Mouse (Mus musculus): Measurements from ENCODE around the gene Zfp174. TPM values are rescaled to one million over a fixed set of nuclear protein-coding genes. Genes with fewer than 3 reads are reported as not detected.

Gene Zfp174
- total and polyA plus RNA-seq, 3 experiments, result 1.00 to 1.8 (median 1.3) TPM

DNA sequence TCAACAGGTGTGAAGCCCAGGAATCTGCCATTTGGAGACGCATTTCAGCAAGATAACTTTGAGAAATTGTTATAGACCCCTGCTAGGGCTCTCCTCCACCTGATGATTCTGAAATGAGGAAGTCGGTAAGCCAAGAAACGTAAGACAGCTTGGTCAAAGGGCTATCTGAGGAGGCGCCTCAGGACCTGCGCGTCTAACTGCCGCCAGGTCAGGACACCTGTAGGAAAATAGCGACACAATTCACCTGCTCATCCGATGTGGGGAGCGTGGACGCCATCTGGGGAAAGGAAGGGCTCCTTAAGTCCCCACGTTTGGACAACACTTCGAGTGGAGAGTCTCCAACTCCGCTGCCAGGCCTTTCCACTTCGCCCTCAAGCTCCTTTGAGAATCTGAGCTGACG is 24.7 kb downstream of the Zfp174 start:
- Histone ChIP-seq H3K27ac (peak overlapping the region; percentile 61), H3K36me3 (ENCODE audit: control insufficient read depth, insufficient read depth, low read length) (peaks cover 2% of the 10 kb centered on the region; the same call in 1 of the 2 replicates), H3K79me2 (replicated peaks; ENCODE audit: control insufficient read depth, insufficient read depth, low read length) (peaks cover 7% of the 10 kb centered on the region; the same call in 1 of the 2 replicates), H3K9ac (ENCODE audit: low read depth, low read length) (peak overlapping the region; percentile 64), H3K4me3 (peak overlapping the region; percentile 65), H3K4me1 (ENCODE audit: control insufficient read depth, insufficient read depth, low read length) (peaks cover 5% of the 10 kb centered on the region), H3K27me3 (ENCODE audit: control insufficient read depth, insufficient read depth, low read length) (no peaks in the 10 kb centered on the region)
- WGBS, result 7% methylated on average over 16 of the region's 16 CpGs
- no peak for DNase-seq
- intact Hi-C loops (cut with DNase I), result loop anchor here (1.0 to 10.0 kb wide), 2 partner anchors 12 to 1013 kb away; partner anchors contain the start of genes Gm20695, Mgrn1, Ubald1 and Zfp597
- TF ChIP-seq CTCF (IDR thresholded peaks at IDR 0.05), result no peak

DNA sequence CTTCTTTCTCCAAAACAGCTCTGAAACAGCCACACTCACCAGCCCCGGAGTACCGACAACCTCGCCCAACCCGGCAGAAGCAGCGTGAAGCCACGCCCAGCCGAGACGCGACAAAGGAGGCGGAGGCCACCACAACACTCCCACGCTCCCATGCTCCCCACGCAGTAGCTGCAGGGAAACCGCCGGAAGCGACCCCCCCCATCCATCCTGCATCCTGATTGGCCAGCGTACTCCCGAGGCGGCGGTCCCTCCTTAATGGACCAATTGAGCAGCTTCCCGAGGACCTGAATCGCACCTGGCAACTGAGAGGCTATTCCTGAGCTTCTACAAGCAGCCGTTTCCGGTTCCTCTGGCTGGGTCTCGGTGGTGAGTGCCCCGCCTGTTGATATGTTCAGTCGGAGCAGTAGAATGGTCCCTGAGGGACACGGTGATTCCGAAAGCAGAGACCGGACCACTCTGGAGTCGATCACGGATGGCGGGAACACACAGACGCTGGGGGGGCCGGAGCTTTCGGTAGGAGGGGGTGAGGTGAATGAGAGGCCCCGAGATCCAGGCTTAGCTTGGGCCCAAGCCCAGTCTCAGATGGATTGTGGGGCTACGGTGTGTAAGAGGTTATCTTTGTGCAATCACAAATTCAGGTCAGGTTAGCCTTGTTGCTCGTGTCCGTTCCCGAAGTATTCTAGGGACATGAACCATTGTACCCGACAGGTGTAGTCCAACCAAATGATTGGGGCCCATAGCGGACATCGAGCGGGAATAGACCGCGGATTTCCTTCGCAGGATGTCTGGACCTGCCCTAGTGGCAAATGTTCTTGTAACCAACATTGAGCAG is 25.4 kb downstream of the Zfp174 start, which contains the start of gene Naa60:
Naa60 (plus strand) TSS at position 160 of the 832 bp plus-strand sequence.
- Histone ChIP-seq H3K9ac (ENCODE audit: low read depth, low read length) (peak within 1 kb of the TSS; percentile 64), H3K27ac (peak within 1 kb of the TSS; percentile 61), H3K4me3 (peak within 1 kb of the TSS; percentile 65), H3K36me3 (ENCODE audit: control insufficient read depth, insufficient read depth, low read length) (peaks cover 2% of the 10 kb centered on the region; the same call in 1 of the 2 replicates), H3K27me3 (ENCODE audit: control insufficient read depth, insufficient read depth, low read length) (no peaks in the 10 kb centered on the region), H3K4me1 (ENCODE audit: control insufficient read depth, insufficient read depth, low read length) (peaks cover 5% of the 10 kb centered on the region), H3K79me2 (replicated peaks; ENCODE audit: control insufficient read depth, insufficient read depth, low read length) (peaks cover 7% of the 10 kb centered on the region; the same call in 1 of the 2 replicates)
- WGBS, result 5% methylated on average over 47 of the region's 47 CpGs
- no peak for TF ChIP-seq CTCF (IDR thresholded peaks at IDR 0.05)
- peak; percentile 61; the same call in 1 of the 2 replicates for TF ChIP-seq EP300 (IDR thresholded peaks at IDR 0.05; ENCODE audit: insufficient read depth, low read depth, low read length)
- TF ChIP-seq POLR2A (IDR thresholded peaks at IDR 0.05; ENCODE audit: insufficient read depth, low read depth, low read length), result peak; percentile 54; the same call in 1 of the 2 replicates
- peak; percentile 89 to 92 for DNase-seq
- intact Hi-C loops (cut with DNase I), result loop anchor here (1.0 to 10.0 kb wide), 3 partner anchors 12 to 1012 kb away; partner anchors contain the start of genes 1700037C18Rik, Cluap1, Gm20695 and Mgrn1

DNA sequence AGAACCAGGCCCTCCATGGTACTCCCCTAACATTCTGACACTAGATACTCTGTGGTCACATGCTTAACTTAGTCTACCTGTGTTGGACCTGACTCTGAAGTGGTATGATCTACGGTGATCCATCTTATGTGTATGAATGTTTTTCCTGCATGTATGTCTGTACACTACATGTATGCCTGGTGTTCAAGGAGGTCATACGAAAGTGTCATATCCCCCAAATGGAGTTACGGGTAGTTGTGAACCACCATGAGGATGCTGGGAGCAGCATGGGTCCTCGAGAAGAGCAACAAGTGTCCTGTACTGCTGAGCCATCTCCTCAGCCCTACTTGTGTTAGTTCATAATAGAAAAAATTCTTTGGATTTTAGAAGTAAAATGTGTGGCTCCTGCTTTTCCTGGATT is 29.3 kb downstream of the Zfp174 start:
- no peak overlapping the region for H3K27ac ChIP-seq
- H3K27me3 ChIP-seq (ENCODE audit: control insufficient read depth, insufficient read depth, low read length), result no peaks in the 10 kb centered on the region
- intact Hi-C loops (cut with DNase I), result loop anchor here (10.0 kb wide), 1 partner anchor 1008 kb away; the partner anchor contains the start of genes Mgrn1 and Ubald1
- H3K79me2 ChIP-seq (replicated peaks; ENCODE audit: control insufficient read depth, insufficient read depth, low read length), result peaks cover 7% of the 10 kb centered on the region; the same call in 1 of the 2 replicates
- no peak overlapping the region for H3K9ac ChIP-seq (ENCODE audit: low read depth, low read length)
- DNase-seq, result no peak
- peaks cover 7% of the 10 kb centered on the region for H3K4me1 ChIP-seq (ENCODE audit: control insufficient read depth, insufficient read depth, low read length)
- H3K4me3 ChIP-seq, result no peak overlapping the region
- peaks cover 5% of the 10 kb centered on the region; the same call in 1 of the 2 replicates for H3K36me3 ChIP-seq (ENCODE audit: control insufficient read depth, insufficient read depth, low read length)
- no peak for TF ChIP-seq CTCF (IDR thresholded peaks at IDR 0.05)
- no peak for TF ChIP-seq POLR2A (IDR thresholded peaks at IDR 0.05; ENCODE audit: insufficient read depth, low read depth, low read length)
- TF ChIP-seq EP300 (IDR thresholded peaks at IDR 0.05; ENCODE audit: insufficient read depth, low read depth, low read length), result no peak
- WGBS, result 94% methylated on average over 4 of the region's 4 CpGs

DNA sequence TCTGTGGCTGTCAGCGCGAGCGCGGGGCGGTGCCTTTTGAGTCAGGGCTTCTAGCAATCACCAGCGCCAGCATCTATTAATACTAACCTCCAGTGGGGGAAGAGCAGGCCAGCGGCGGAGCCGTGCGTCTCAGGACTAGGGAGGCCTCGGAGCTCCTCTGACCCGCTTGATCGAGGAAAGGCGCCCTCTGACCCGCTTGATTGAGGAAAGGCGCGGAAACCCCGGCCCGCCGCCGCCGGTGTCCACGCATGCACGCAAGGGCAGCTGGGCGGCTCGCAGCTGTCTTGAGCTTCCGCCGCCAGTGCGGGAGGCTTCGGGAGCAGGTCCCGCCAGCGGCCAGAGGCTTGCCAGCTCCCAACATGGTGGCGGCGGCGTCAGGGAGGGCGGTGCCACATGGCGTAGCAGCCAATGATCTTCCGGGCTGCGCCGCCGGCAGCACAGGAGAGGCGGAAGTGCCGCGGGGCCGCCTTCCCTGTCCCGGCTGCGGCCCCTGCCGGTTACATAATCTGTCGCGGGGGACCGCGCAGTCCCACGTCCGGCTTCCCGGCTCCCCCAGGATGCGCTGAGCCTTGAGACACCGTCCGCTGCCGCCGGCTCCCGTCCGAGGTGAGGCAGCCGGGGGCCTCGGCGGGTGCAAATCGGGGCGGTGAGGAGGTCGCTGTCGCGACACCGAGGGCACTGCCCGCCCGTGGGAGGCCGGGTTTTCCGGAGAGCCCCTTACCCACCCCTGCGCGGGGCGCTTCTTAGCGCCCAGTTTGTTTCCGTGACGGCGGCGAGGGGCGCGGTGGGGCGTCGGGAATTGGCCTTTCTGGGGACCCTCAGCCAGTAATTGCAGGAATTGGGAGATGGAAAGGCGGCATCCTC is 37.4 kb downstream of the Zfp174 start, which contains the start of the genes Zfp597 and Gm20695:
Zfp597 (minus strand) TSS at position 361 of the 864 bp plus-strand sequence.
Gm20695 (plus strand) TSS at position 448 of the 864 bp plus-strand sequence.
- peaks cover 17% of the 10 kb centered on the region for H3K4me1 ChIP-seq (ENCODE audit: control insufficient read depth, insufficient read depth, low read length)
- DNase-seq, result peak; percentile 97 to 98
- peak within 1 kb of the TSS; percentile 98 for H3K9ac ChIP-seq (ENCODE audit: low read depth, low read length)
- under 1% methylated on average over 88 of the region's 88 CpGs for WGBS
- H3K36me3 ChIP-seq (ENCODE audit: control insufficient read depth, insufficient read depth, low read length), result peaks cover 15% of the 10 kb centered on the region
- intact Hi-C loops (cut with DNase I), result loop anchor here (1.0 to 10.0 kb wide), 4 partner anchors 12 to 140 kb away; partner anchors contain the start of genes 1700037C18Rik, Cluap1, Naa60 and Zfp174
- peak within 1 kb of the TSS; percentile 97 for H3K27ac ChIP-seq
- no peaks in the 10 kb centered on the region for H3K27me3 ChIP-seq (ENCODE audit: control insufficient read depth, insufficient read depth, low read length)
- 0 out of 2 replicates have a peak, but pooled peaks have one; percentile 69 for TF ChIP-seq EP300 (IDR thresholded peaks at IDR 0.05; ENCODE audit: insufficient read depth, low read depth, low read length)
- peak; percentile 67 for TF ChIP-seq POLR2A (IDR thresholded peaks at IDR 0.05; ENCODE audit: insufficient read depth, low read depth, low read length)
- peak; percentile 61 for TF ChIP-seq CTCF (IDR thresholded peaks at IDR 0.05)
- peak within 1 kb of the TSS; percentile 99 for H3K4me3 ChIP-seq
- H3K79me2 ChIP-seq (replicated peaks; ENCODE audit: control insufficient read depth, insufficient read depth, low read length), result peaks cover 6% of the 10 kb centered on the region; the same call in 1 of the 2 replicates

DNA sequence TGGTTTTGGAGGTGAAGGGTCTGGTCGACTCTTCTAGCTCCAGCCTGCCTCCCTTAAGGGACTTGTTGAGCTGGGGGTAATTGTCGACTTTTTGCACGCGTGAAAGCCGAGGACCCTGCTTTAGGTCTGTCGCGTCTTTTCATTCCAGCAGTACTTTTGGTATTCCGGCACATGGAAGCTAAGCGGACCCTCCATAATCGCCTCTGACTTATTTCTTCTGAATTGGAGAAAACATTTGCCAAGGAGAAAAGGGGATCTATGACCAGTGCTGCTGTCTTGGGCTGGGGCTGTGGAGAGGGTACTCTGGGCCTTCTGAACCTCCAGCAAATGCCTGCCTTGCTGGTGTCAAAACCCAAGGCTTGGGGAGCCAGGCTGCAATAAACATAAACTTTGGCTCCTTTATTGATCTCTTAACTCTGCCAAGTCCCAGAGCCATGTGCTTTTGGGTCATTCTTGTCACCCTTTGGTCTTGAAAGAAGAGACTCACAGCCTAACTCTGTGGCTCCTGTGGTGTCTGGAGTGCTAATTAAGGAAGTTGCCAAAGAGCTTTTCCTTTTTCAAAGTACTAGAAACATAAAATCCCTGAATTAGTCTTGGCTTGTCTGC is 38.1 kb downstream of the Zfp174 start:
- Histone ChIP-seq H3K4me3 (peak overlapping the region; percentile 99), H3K4me1 (ENCODE audit: control insufficient read depth, insufficient read depth, low read length) (peaks cover 17% of the 10 kb centered on the region), H3K27me3 (ENCODE audit: control insufficient read depth, insufficient read depth, low read length) (no peaks in the 10 kb centered on the region), H3K36me3 (ENCODE audit: control insufficient read depth, insufficient read depth, low read length) (peaks cover 15% of the 10 kb centered on the region), H3K79me2 (replicated peaks; ENCODE audit: control insufficient read depth, insufficient read depth, low read length) (peaks cover 4% of the 10 kb centered on the region; the same call in 1 of the 2 replicates), H3K27ac (peak overlapping the region; percentile 97), H3K9ac (ENCODE audit: low read depth, low read length) (peak overlapping the region; percentile 98)
- DNase-seq, result no peak
- intact Hi-C loops (cut with DNase I), result loop anchor here (2.0 to 10.0 kb wide), 2 partner anchors 38 to 140 kb away; partner anchors contain the start of genes Zfp174 and Zfp263
- WGBS, result 2% methylated on average over 10 of the region's 10 CpGs
- TF ChIP-seq POLR2A (IDR thresholded peaks at IDR 0.05; ENCODE audit: insufficient read depth, low read depth, low read length), result no peak
- no peak for TF ChIP-seq EP300 (IDR thresholded peaks at IDR 0.05; ENCODE audit: insufficient read depth, low read depth, low read length)
- TF ChIP-seq CTCF (IDR thresholded peaks at IDR 0.05), result no peak

Data from heart, adult 2 months (tissue).